Mouse (Mus musculus): ENCODE measurements around the gene Xirp1. TPM values are rescaled to one million over a fixed set of nuclear protein-coding genes. Genes with fewer than 3 reads are reported as not detected.

Xirp1 gene
- 0.08 TPM in 2 replicates for polyA plus RNA-seq (2012; rRNA removed)

- no peaks in the 10 kb centered on the region for H3K36me3 ChIP-seq (ENCODE audit: control insufficient read depth, insufficient read depth, low read length)
- no peak within 1 kb of the TSS for H3K4me3 ChIP-seq (ENCODE audit: extremely low read depth, insufficient read depth, insufficient read length)
- no peak within 1 kb of the TSS for H3K27ac ChIP-seq (ENCODE audit: insufficient read depth, low read length)
- no peaks in the 10 kb centered on the region for H3K27me3 ChIP-seq (ENCODE audit: control insufficient read depth, insufficient read depth, low read length)
- H3K4me1 ChIP-seq (ENCODE audit: control insufficient read depth, insufficient read depth, insufficient read length): peaks cover 10% of the 10 kb centered on the region; the same call in 1 of the 2 replicates
- TF ChIP-seq POLR2A (IDR thresholded peaks at IDR 0.05; ENCODE audit: low read depth, low read length) (no peak), CTCF (IDR thresholded peaks at IDR 0.05; ENCODE audit: extremely low read depth, insufficient read depth, insufficient read length, insufficient replicate concordance) (no peak)
- 86% methylated on average over 18 of the region's 18 CpGs for WGBS
- no peak for DNase-seq (ENCODE audit: low read depth in 1 of 2, low spot score in 2 of 2)
These were observed at the start of gene Xirp1 for GRCm38 (mm10) chr9:120023086-120023811. TSS of gene Xirp1 (minus strand) at chr9:120023598.

- Histone ChIP-seq H3K4me1 (ENCODE audit: control insufficient read depth, insufficient read depth, insufficient read length) (peaks cover 2% of the 10 kb centered on the region; the same call in 1 of the 2 replicates), H3K27ac (ENCODE audit: insufficient read depth, low read length) (no peak overlapping the region), H3K27me3 (ENCODE audit: control insufficient read depth, insufficient read depth, low read length) (no peaks in the 10 kb centered on the region), H3K36me3 (ENCODE audit: control insufficient read depth, insufficient read depth, low read length) (no peaks in the 10 kb centered on the region), H3K4me3 (ENCODE audit: extremely low read depth, insufficient read depth, insufficient read length) (no peak overlapping the region)
- TF ChIP-seq CTCF (IDR thresholded peaks at IDR 0.05; ENCODE audit: extremely low read depth, insufficient read depth, insufficient read length, insufficient replicate concordance) (peak; percentile 94), POLR2A (IDR thresholded peaks at IDR 0.05; ENCODE audit: low read depth, low read length) (no peak)
- peak in 1 of 2 experiments; percentile 65 for DNase-seq (ENCODE audit: low read depth in 1 of 2, low spot score in 2 of 2)
- 15% methylated on average over 3 of the region's 3 CpGs for WGBS
These were observed 49.8 kb upstream of the Xirp1 start for GRCm38 (mm10) chr9:120073169-120073568.

- Histone ChIP-seq H3K4me3 (ENCODE audit: extremely low read depth, insufficient read depth, insufficient read length) (no peak overlapping the region), H3K4me1 (ENCODE audit: control insufficient read depth, insufficient read depth, insufficient read length) (peaks cover 2% of the 10 kb centered on the region; the same call in 1 of the 2 replicates), H3K36me3 (ENCODE audit: control insufficient read depth, insufficient read depth, low read length) (no peaks in the 10 kb centered on the region), H3K27ac (ENCODE audit: insufficient read depth, low read length) (no peak overlapping the region), H3K27me3 (ENCODE audit: control insufficient read depth, insufficient read depth, low read length) (no peaks in the 10 kb centered on the region)
- no peak for DNase-seq (ENCODE audit: low read depth in 1 of 2, low spot score in 2 of 2)
- TF ChIP-seq CTCF (IDR thresholded peaks at IDR 0.05; ENCODE audit: extremely low read depth, insufficient read depth, insufficient read length, insufficient replicate concordance) (no peak), POLR2A (IDR thresholded peaks at IDR 0.05; ENCODE audit: low read depth, low read length) (no peak)
- 77% methylated on average over 2 of the region's 2 CpGs for WGBS
These were observed 47.9 kb upstream of the Xirp1 start for GRCm38 (mm10) chr9:120071251-120071650.

GRCm38 (mm10) chr9:120069779-120070178 is 46.4 kb upstream of the Xirp1 start, which contains the start of gene Cx3cr1:
TSS of gene Cx3cr1 (minus strand) at chr9:120069879.
- Histone ChIP-seq H3K36me3 (ENCODE audit: control insufficient read depth, insufficient read depth, low read length) (no peaks in the 10 kb centered on the region), H3K4me1 (ENCODE audit: control insufficient read depth, insufficient read depth, insufficient read length) (peaks cover 2% of the 10 kb centered on the region; the same call in 1 of the 2 replicates), H3K27me3 (ENCODE audit: control insufficient read depth, insufficient read depth, low read length) (no peaks in the 10 kb centered on the region), H3K27ac (ENCODE audit: insufficient read depth, low read length) (no peak within 1 kb of the TSS), H3K4me3 (ENCODE audit: extremely low read depth, insufficient read depth, insufficient read length) (no peak within 1 kb of the TSS)
- WGBS: 85% methylated on average over 11 of the region's 11 CpGs
- TF ChIP-seq CTCF (IDR thresholded peaks at IDR 0.05; ENCODE audit: extremely low read depth, insufficient read depth, insufficient read length, insufficient replicate concordance) (no peak), POLR2A (IDR thresholded peaks at IDR 0.05; ENCODE audit: low read depth, low read length) (no peak)
- no peak for DNase-seq (ENCODE audit: low read depth in 1 of 2, low spot score in 2 of 2)

- no peak overlapping the region for H3K27ac ChIP-seq (ENCODE audit: insufficient read depth, low read length)
These were observed 44.6 kb upstream of the Xirp1 start for GRCm38 (mm10) chr9:120068047-120068446.

GRCm38 (mm10) chr9:120067609-120068008 is 44.2 kb upstream of the Xirp1 start:
- no peaks in the 10 kb centered on the region for H3K27me3 ChIP-seq (ENCODE audit: control insufficient read depth, insufficient read depth, low read length)
- no peak for DNase-seq (ENCODE audit: low read depth in 1 of 2, low spot score in 2 of 2)
- WGBS: 54% methylated on average over 2 of the region's 2 CpGs
- no peak overlapping the region for H3K27ac ChIP-seq (ENCODE audit: insufficient read depth, low read length)
- no peak overlapping the region for H3K4me3 ChIP-seq (ENCODE audit: extremely low read depth, insufficient read depth, insufficient read length)
- no peaks in the 10 kb centered on the region for H3K4me1 ChIP-seq (ENCODE audit: control insufficient read depth, insufficient read depth, insufficient read length)
- TF ChIP-seq POLR2A (IDR thresholded peaks at IDR 0.05; ENCODE audit: low read depth, low read length) (no peak), CTCF (IDR thresholded peaks at IDR 0.05; ENCODE audit: extremely low read depth, insufficient read depth, insufficient read length, insufficient replicate concordance) (no peak)
- H3K36me3 ChIP-seq (ENCODE audit: control insufficient read depth, insufficient read depth, low read length): no peaks in the 10 kb centered on the region

More at GRCm38 (mm10) chr9:120068047-120068446, 44.6 kb upstream of the Xirp1 start:
- TF ChIP-seq POLR2A (IDR thresholded peaks at IDR 0.05; ENCODE audit: low read depth, low read length) (no peak), CTCF (IDR thresholded peaks at IDR 0.05; ENCODE audit: extremely low read depth, insufficient read depth, insufficient read length, insufficient replicate concordance) (no peak)
- Histone ChIP-seq H3K27me3 (ENCODE audit: control insufficient read depth, insufficient read depth, low read length) (no peaks in the 10 kb centered on the region), H3K4me3 (ENCODE audit: extremely low read depth, insufficient read depth, insufficient read length) (peak overlapping the region; percentile 28; the same call in 1 of the 2 replicates), H3K36me3 (ENCODE audit: control insufficient read depth, insufficient read depth, low read length) (no peaks in the 10 kb centered on the region), H3K4me1 (ENCODE audit: control insufficient read depth, insufficient read depth, insufficient read length) (peaks cover 1% of the 10 kb centered on the region; the same call in 1 of the 2 replicates)
- no peak for DNase-seq (ENCODE audit: low read depth in 1 of 2, low spot score in 2 of 2)
- WGBS: 14% methylated on average over 10 of the region's 10 CpGs

GRCm38 (mm10) chr9:120064317-120064716 is 40.9 kb upstream of the Xirp1 start:
- no peak for DNase-seq (ENCODE audit: low read depth in 1 of 2, low spot score in 2 of 2)
- 53% methylated on average over 4 of the region's 4 CpGs for WGBS
- Histone ChIP-seq H3K36me3 (ENCODE audit: control insufficient read depth, insufficient read depth, low read length) (no peaks in the 10 kb centered on the region), H3K4me1 (ENCODE audit: control insufficient read depth, insufficient read depth, insufficient read length) (no peaks in the 10 kb centered on the region), H3K4me3 (ENCODE audit: extremely low read depth, insufficient read depth, insufficient read length) (no peak overlapping the region), H3K27me3 (ENCODE audit: control insufficient read depth, insufficient read depth, low read length) (no peaks in the 10 kb centered on the region), H3K27ac (ENCODE audit: insufficient read depth, low read length) (no peak overlapping the region)
- TF ChIP-seq POLR2A (IDR thresholded peaks at IDR 0.05; ENCODE audit: low read depth, low read length) (no peak), CTCF (IDR thresholded peaks at IDR 0.05; ENCODE audit: extremely low read depth, insufficient read depth, insufficient read length, insufficient replicate concordance) (no peak)
